Mouse (Mus musculus) kidney, postnatal 25 days (tissue): Measurements from ENCODE around the gene H2al1e.
A peak's percentile ranks its signal among the peaks of the same experiment; 100 is the strongest.
"Not testable (repeated sequence)": the region's sequence is repeated elsewhere in the genome, so short reads cannot be mapped to it uniquely, and the experiment has no call there.

Experiments
- DNase-seq, 2 experiments: peaks; one replicate each; pipeline ENCODE4 v3.0.0; 2021; ENCODE audit warnings: mixed read lengths in 2 of 2

Gene H2al1e

DNA sequence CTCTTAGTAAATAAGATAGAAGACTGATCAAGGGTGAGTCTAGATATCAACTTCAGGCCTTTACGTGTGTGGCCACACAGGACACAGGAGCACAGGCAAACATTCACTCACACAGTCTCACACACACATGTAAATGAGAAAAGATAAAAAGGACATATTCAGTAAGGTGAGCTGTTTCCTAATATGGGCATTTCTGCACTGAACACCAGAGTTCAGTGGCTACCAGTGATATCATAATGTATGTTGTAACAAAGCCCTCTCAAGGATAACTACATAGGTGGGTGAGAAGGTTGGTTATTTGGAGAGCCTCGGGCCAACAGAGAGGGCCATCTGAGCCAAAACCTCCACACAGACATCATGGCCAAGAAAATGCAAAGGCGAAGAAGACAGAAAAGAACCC is at the start of gene H2al1e:
Gene H2al1e, plus strand, starts transcription at position 301 of the 400 bp plus-strand sequence.
- DNase-seq, result not testable (repeated sequence)

DNA sequence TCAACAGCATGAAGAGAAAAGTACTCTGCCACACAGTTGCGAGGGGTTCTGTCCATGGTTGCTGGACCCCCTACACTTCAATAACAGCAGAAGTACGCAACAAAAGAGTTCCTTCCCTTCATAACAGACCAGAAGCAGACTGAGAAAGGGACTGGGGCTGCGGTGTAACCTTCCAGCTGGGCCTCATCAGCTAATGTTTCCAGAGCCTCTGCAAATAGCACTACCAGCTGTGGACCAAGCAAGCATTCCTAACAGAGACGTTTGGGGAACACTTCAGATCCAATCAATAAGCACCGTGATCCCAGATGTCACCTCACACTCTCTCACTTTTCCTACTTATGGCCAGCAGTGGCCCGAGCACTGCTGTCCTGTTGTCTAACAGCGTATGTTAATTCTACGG is 46.8 kb upstream of the H2al1e start:
- no peak for DNase-seq

DNA sequence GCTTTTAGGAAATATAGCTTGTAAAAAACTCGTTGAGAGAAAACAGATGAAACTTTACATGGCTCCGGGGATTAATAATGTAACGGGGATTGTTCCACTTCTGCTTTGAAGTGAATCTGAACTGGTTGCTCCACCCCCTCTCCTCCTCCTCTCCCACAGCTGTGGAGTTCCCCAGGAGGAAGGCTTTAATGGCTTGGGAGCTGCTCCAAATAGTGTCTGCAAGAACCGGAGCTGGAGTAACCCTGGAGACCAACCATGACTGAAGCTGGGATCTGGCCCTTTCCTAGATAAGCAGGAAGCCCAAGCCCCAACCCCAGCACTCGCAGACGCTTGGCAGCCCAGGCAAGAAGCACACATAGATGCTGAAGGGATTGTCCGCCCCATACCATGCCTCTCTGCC is 43.9 kb upstream of the H2al1e start:
- peak; percentile 35 to 46 for DNase-seq

DNA sequence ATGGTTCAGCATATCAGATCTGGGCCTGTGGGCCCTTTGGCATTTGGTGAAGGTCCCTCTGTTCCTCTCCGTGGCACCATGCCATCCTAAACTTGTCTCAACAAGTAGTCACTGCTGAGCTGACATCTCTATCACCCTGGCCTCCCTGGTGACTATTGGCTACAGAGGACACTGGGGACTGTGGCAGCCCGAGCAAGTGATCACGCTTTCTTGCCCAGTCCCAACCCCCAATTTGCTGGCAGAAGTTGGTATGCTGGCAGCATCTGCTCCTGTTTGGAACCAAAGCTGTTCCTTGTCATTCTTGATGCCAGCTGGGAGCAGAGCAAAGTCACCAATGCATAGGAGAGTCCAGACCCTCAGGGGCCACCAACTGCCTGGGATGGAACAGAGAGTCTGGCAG is 42.7 kb upstream of the H2al1e start:
- DNase-seq, result no peak

DNA sequence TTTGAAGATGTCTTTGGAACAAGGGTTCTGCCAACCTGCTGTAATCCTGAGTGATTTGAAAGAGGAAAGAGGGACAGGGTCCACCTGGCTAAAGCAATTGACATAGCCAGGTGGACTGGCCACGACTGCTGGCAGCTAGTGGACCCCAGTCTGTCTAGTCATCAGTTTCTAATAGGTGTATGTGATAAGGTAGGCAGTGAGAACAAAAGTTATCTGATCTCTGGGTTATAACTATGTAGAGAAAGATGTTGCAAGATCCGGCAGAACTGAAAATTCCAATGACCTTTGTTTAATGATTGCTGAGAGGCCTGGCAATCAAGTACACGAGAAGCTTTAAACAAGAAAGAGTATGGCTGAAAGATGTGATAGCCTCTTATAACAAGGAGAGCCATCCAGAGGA is 38.5 kb upstream of the H2al1e start:
- no peak for DNase-seq

DNA sequence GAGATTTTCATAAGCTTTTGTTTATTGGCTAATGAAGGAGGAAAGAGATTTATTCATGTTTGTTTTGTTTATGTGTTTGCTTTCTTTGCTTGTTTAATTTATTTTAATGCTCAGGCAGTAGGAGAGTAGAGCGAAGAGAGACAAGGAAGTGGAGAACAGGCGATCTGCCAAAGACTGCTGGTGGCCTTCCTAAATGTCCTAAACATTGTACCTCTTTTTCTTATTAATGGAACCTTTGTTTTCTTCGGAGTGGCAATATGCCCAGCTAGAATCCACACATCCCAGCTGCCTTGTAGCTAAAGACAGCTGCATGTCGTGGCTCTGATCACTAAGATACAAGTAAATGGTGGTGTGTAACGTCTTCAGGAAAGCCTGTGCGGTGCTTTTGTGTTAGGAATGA is 34.7 kb upstream of the H2al1e start:
- no peak for DNase-seq

DNA sequence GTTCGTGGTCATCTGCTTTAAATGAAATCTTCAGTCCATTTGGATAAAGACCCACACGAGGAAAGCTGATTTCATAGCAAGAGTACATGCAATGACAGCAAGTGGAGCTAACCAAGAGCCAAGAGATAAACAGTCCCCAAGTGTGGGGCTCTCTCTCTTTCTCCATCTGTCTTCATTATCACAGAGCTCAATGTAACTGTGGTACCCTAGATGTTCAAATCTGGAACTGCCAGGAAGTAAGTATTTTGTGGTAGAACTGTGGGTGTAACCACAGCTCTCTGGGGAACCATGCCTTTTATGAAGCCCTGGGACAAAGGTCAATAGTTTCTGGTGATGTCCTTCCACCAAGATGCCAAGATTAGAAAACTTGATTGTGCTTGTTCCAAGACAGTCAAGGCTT is 31.0 kb upstream of the H2al1e start:
- DNase-seq, result no peak

DNA sequence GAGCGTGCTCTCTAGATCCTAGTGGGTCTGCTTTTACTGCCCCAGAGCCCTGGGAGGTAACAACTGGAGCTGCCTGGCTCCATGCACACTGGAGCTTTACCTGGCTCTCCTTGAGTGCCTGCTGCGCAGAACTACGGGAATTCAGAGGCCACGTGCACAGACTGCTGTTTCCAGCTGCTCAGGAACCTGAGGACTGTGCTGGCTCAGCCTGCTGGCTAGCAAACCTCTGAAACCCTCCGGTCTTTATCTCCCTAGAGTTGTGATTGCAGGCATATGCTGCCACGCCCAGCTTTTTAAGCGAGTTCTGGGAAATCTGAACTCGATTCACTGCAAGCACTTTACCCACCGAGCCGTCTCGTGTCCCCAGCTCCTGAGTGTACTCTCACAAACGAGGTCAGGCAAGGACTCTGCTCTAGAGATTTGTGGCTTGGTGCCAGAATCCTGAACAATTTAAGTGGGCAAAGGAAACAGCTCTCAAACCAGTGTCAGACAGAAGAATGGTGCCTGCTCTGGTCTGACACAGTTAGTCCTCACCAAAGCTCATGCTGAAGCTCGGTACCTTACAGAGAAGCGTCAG is 23.3 kb upstream of the H2al1e start:
- peak; percentile 14 to 42 for DNase-seq

DNA sequence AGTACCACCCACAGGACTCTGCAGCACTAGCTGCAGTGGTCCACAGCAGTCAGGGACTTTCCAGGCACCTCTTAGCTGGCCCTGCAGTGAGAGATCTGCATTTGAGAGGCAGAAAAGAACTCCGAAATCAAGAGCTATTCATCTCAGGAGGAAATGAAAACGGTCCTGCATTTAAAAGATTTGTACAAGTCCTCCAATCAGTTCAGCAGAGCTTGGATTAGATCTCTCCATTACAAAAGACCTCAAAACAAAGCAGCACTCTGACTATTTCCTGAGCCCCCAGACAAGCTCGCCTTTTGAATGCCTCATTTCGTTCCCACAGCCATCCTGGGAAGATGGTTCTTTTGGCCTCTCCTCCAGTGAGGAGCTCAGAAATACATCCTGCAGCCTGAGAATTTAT is 22.5 kb upstream of the H2al1e start:
- no peak for DNase-seq

DNA sequence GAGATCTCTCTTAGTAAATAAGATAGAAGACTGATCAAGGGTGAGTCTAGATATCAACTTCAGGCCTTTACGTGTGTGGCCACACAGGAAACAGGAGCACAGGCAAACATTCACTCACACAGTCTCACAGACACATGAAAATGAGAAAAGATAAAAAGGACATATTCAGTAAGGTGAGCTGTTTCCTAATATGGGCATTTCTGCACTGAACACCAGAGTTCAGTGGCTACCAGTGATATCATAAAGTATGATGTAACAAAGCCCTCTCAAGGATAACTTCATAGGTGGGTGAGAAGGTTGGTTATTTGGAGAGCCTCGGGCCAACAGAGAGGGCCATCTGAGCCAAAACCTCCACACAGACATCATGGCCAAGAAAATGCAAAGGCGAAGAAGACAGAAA is 12.8 kb upstream of the H2al1e start, which contains the start of gene H2al1a:
Gene H2al1a, plus strand, starts transcription at position 301 of the 400 bp plus-strand sequence.
- DNase-seq, result not testable (repeated sequence)

DNA sequence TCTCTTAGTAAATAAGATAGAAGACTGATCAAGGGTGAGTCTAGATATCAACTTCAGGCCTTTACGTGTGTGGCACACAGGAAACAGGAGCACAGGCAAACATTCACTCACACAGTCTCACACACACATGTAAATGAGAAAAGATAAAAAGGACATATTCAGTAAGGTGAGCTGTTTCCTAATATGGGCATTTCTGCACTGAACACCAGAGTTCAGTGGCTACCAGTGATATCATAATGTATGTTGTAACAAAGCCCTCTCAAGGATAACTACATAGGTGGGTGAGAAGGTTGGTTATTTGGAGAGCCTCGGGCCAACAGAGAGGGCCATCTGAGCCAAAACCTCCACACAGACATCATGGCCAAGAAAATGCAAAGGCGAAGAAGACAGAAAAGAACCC is 9.6 kb upstream of the H2al1e start, which contains the start of gene H2al1b:
Gene H2al1b, plus strand, starts transcription at position 301 of the 400 bp plus-strand sequence.
- not testable (repeated sequence) for DNase-seq

DNA sequence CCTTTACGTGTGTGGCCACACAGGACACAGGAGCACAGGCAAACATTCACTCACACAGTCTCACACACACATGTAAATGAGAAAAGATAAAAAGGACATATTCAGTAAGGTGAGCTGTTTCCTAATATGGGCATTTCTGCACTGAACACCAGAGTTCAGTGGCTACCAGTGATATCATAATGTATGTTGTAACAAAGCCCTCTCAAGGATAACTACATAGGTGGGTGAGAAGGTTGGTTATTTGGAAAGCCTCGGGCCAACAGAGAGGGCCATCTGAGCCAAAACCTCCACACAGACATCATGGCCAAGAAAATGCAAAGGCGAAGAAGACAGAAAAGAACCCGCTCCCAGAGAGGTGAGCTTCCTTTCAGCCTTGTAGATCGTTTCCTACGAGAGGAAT is 6.4 kb upstream of the H2al1e start, which contains the start of gene H2al1c:
Gene H2al1c, plus strand, starts transcription at position 301 of the 400 bp plus-strand sequence.
- not testable (repeated sequence) for DNase-seq

DNA sequence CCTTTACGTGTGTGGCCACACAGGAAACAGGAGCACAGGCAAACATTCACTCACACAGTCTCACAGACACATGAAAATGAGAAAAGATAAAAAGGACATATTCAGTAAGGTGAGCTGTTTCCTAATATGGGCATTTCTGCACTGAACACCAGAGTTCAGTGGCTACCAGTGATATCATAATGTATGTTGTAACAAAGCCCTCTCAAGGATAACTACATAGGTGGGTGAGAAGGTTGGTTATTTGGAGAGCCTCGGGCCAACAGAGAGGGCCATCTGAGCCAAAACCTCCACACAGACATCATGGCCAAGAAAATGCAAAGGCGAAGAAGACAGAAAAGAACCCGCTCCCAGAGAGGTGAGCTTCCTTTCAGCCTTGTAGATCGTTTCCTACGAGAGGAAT is 3.2 kb upstream of the H2al1e start, which contains the start of gene H2al1d:
Gene H2al1d, plus strand, starts transcription at position 301 of the 400 bp plus-strand sequence.
- DNase-seq, result not testable (repeated sequence)

DNA sequence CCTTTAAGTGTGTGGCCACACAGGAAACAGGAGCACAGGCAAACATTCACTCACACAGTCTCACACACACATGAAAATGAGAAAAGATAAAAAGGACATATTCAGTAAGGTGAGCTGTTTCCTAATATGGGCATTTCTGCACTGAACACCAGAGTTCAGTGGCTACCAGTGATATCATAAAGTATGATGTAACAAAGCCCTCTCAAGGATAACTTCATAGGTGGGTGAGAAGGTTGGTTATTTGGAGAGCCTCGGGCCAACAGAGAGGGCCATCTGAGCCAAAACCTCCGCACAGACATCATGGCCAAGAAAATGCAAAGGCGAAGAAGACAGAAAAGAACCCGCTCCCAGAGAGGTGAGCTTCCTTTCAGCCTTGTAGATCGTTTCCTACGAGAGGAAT is 3.1 kb downstream of the H2al1e start, which contains the start of gene H2al1f:
Gene H2al1f, plus strand, starts transcription at position 301 of the 400 bp plus-strand sequence.
- not testable (repeated sequence) for DNase-seq

DNA sequence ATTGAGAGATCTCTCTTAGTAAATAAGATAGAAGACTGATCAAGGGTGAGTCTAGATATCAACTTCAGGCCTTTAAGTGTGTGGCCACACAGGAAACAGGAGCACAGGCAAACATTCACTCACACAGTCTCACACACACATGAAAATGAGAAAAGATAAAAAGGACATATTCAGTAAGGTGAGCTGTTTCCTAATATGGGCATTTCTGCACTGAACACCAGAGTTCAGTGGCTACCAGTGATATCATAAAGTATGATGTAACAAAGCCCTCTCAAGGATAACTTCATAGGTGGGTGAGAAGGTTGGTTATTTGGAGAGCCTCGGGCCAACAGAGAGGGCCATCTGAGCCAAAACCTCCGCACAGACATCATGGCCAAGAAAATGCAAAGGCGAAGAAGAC is 6.2 kb downstream of the H2al1e start, which contains the start of gene H2al1g:
Gene H2al1g, plus strand, starts transcription at position 301 of the 400 bp plus-strand sequence.
- DNase-seq, result not testable (repeated sequence)

DNA sequence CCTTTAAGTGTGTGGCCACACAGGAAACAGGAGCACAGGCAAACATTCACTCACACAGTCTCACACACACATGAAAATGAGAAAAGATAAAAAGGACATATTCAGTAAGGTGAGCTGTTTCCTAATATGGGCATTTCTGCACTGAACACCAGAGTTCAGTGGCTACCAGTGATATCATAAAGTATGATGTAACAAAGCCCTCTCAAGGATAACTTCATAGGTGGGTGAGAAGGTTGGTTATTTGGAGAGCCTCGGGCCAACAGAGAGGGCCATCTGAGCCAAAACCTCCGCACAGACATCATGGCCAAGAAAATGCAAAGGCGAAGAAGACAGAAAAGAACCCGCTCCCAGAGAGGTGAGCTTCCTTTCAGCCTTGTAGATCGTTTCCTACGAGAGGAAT is 9.5 kb downstream of the H2al1e start, which contains the start of gene H2al1h:
Gene H2al1h, plus strand, starts transcription at position 301 of the 400 bp plus-strand sequence.
- DNase-seq, result not testable (repeated sequence)

DNA sequence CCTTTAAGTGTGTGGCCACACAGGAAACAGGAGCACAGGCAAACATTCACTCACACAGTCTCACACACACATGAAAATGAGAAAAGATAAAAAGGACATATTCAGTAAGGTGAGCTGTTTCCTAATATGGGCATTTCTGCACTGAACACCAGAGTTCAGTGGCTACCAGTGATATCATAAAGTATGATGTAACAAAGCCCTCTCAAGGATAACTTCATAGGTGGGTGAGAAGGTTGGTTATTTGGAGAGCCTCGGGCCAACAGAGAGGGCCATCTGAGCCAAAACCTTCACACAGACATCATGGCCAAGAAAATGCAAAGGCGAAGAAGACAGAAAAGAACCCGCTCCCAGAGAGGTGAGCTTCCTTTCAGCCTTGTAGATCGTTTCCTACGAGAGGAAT is 12.6 kb downstream of the H2al1e start, which contains the start of gene H2al1i:
Gene H2al1i, plus strand, starts transcription at position 301 of the 400 bp plus-strand sequence.
- not testable (repeated sequence) for DNase-seq

DNA sequence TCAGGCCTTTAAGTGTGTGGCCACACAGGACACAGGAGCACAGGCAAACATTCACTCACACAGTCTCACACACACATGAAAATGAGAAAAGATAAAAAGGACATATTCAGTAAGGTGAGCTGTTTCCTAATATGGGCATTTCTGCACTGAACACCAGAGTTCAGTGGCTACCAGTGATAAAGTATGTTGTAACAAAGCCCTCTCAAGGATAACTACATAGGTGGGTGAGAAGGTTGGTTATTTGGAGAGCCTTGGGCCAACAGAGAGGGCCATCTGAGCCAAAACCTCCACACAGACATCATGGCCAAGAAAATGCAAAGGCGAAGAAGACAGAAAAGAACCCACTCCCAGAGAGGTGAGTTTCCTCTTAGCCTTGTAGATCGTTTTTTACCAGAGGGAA is 15.8 kb downstream of the H2al1e start, which contains the start of gene H2al1j:
Gene H2al1j, plus strand, starts transcription at position 301 of the 400 bp plus-strand sequence.
- not testable (repeated sequence) for DNase-seq

DNA sequence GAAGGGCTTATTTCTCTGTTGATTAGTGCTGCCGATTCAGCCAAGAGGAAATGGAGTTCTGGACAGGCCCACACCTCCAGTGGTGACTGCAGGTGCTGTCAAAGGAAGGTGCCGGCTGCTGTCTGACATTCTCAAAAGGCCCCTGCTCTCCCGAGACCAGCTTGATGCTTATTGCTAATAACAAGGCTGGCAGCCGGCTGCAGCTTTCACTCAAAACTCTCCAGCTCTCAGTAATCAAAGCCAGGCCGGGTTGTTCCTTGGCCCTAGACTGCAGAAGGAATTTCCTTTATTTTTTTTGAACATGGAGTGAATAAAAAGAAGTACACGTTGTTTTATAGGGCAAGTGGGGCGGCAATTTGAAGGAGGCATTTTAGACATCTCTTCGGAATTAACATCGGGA is 34.0 kb downstream of the H2al1e start:
- no peak for DNase-seq

DNA sequence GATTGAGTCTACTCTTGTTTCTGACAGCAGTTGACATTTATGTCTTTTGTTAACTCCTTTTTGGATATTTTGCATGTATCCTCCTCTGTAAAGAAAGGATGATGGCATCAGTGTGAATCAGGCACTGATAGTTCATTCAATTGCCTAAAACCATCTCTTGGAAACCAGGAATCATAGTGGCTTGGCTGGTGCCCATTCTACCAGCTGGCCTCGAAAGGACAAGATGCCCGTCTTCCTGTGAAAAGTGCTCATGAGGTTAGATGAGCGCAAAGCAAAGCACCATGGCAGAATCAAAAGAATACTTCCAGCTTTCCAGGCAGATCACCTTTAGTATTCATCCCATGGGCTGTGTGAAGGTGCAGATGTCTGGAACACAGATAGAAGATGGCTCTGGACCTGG is 35.0 kb downstream of the H2al1e start:
- no peak for DNase-seq

DNA sequence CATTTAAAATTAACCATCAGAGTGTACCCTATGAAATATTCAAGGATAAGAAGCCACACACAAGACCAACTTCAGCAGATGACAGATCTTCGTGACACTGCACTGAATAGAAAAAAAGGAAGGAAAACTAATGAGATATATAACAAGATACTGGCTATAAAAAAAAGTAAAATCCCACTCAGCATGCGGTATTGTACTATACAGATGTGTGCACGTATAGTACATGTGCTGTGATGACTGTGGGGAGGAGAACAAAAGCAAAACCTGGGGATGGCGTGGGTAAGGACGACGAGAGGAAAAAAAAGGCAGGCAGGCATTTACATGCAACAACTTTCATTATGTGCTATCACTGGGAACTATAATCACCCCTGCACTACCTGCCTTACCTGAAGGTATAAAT is 49.1 kb downstream of the H2al1e start:
- no peak for DNase-seq

DNA sequence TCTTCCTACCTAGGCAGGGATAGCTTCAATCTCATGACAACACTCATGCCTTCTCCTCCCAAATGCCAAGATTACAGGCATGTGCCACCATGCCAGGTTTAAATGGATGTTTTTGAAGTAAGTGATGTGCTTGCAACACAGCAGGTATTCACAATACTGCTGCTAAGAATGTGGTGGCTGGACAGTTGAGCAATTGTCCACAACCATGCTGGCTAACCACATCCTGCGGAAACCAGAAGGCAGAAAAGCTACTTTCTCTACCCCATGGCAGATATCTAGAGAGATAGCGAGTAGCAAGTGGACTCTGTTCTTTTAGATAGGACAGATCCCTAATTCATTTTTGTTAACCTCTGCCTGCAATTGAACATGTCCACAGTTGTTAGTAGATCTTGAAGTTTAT is 49.5 kb downstream of the H2al1e start:
- DNase-seq, result no peak
